In the genomic region with DNA sequence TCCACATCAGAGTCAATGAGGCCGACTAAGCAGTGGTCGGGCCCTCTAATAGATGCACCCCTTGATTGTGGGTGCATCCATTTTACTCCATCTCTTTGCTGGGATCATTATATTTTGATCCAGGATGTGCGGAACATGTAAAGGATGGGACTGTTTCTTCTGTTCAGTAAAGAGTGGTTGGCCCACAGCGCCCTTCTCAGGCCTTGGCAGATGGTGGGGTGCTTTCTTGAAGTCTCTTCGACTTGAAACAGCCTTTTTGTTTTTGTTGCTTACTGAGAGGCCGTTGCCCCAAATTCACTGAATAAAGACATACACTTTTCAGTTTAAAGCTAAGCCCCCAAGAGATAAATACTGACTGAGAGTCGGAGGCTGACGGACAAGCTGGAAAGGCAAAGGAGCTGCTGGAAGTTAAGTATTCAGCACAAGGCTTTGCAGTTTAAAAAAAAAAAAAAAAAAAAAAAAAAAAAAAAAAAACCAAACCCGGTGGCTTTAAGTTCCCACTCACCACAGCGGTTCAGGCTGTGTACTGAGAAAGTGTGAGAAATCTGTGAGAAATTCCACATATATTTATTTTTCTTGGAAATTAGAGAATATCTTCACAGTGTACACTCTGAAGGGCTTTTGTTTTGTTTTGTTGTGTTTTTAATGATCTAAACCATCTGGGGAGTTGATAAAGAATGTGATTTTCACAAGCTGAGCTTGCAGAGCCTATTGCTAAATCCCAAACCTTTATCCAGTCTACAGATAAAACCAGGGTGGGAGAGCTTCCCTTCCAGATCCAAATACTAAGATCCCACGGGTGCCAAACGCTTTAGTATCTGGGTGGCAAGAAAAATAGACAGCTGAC, we compare ENCODE assay signal across 7 mouse cellular contexts.
DNase-seq lines count a peak whose midpoint lies in the region; ATAC-seq and TF ChIP-seq lines count a peak whose summit lies in the region.

No protein-coding gene starts in this region.

- peak overlapping the region; percentile 71; the same call in 1 of the 2 replicates for H3K27ac ChIP-seq in lung, embryonic 14.5 days (ENCODE audit: low read depth)
- H3K27ac ChIP-seq in embryonic facial prominence, embryonic 15.5 days (replicated peaks), result peak overlapping the region; percentile 34; the same call in 1 of the 2 replicates
- peak overlapping the region; percentile 84 for H3K27ac ChIP-seq in neural tube, embryonic 15.5 days (replicated peaks)
- H3K27ac ChIP-seq in kidney, embryonic 14.5 days (ENCODE audit: low read depth, low read length), result no peak overlapping the region; the same call in 1 of the 2 replicates

- H3K36me3 ChIP-seq in lung, embryonic 14.5 days (ENCODE audit: insufficient read depth), result no peaks in the 10 kb centered on the region
- no peaks in the 10 kb centered on the region for H3K36me3 ChIP-seq in embryonic facial prominence, embryonic 15.5 days
- H3K36me3 ChIP-seq in neural tube, embryonic 15.5 days, result no peaks in the 10 kb centered on the region
- H3K36me3 ChIP-seq in kidney, embryonic 14.5 days (ENCODE audit: control insufficient read depth, insufficient read depth, low read length), result no peaks in the 10 kb centered on the region

- no peak overlapping the region for H3K9ac ChIP-seq in lung, embryonic 14.5 days
- H3K9ac ChIP-seq in embryonic facial prominence, embryonic 15.5 days, result no peak overlapping the region
- H3K9ac ChIP-seq in neural tube, embryonic 15.5 days (replicated peaks), result no peak overlapping the region
- H3K9ac ChIP-seq in kidney, embryonic 14.5 days (ENCODE audit: low read depth, low read length), result no peak overlapping the region

- WGBS in lung, embryonic 14.5 days, result 43% methylated on average over 12 of the region's 12 CpGs
- WGBS in lung, adult 2 months, result 61% methylated on average over 12 of the region's 12 CpGs
- 48% methylated on average over 12 of the region's 12 CpGs for WGBS in embryonic facial prominence, embryonic 15.5 days
- WGBS in neural tube, embryonic 15.5 days, result 32% methylated on average over 12 of the region's 12 CpGs
- 60% methylated on average over 12 of the region's 12 CpGs for WGBS in kidney, embryonic 14.5 days

- H3K27me3 ChIP-seq in lung, embryonic 14.5 days (ENCODE audit: insufficient read depth, low read length), result no peaks in the 10 kb centered on the region
- no peaks in the 10 kb centered on the region for H3K27me3 ChIP-seq in embryonic facial prominence, embryonic 15.5 days
- no peaks in the 10 kb centered on the region for H3K27me3 ChIP-seq in neural tube, embryonic 15.5 days (replicated peaks)
- no peaks in the 10 kb centered on the region for H3K27me3 ChIP-seq in kidney, embryonic 14.5 days (ENCODE audit: control insufficient read depth, insufficient read depth, low read length)

- no peak for TF ChIP-seq CTCF in lung, embryonic 14.5 days (IDR thresholded peaks at IDR 0.05; ENCODE audit: low read depth)
- no peak for TF ChIP-seq CTCF in lung, adult 2 months (IDR thresholded peaks at IDR 0.05; ENCODE audit: insufficient read depth, low read length)

- H3K4me3 ChIP-seq in lung, embryonic 14.5 days (ENCODE audit: low read depth, low read length), result no peak overlapping the region
- no peak overlapping the region for H3K4me3 ChIP-seq in lung, adult 2 months (replicated peaks; ENCODE audit: extremely low read depth, low read depth, low read length)
- no peak overlapping the region for H3K4me3 ChIP-seq in embryonic facial prominence, embryonic 15.5 days (replicated peaks)
- H3K4me3 ChIP-seq in neural tube, embryonic 15.5 days (replicated peaks), result no peak overlapping the region
- no peak overlapping the region for H3K4me3 ChIP-seq in kidney, embryonic 14.5 days (ENCODE audit: low read length)

- H3K9me3 ChIP-seq in lung, embryonic 14.5 days (ENCODE audit: low read depth, low read length), result no peaks in the 10 kb centered on the region; the same call in 1 of the 2 replicates
- no peaks in the 10 kb centered on the region for H3K9me3 ChIP-seq in embryonic facial prominence, embryonic 15.5 days (replicated peaks)
- no peaks in the 10 kb centered on the region for H3K9me3 ChIP-seq in neural tube, embryonic 15.5 days (replicated peaks)
- no peaks in the 10 kb centered on the region for H3K9me3 ChIP-seq in kidney, embryonic 14.5 days (ENCODE audit: control insufficient read depth, low read length)

- peak; percentile 80; the same call in 1 of the 2 replicates for ATAC-seq in lung, embryonic 14.5 days (ENCODE audit: insufficient read depth)
- ATAC-seq in embryonic facial prominence, embryonic 15.5 days (ENCODE audit: insufficient number of reproducible peaks, low FRiP score, low TSS enrichment, low read depth), result no peak
- ATAC-seq in neural tube, embryonic 15.5 days (ENCODE audit: low FRiP score), result no peak
- no peak for ATAC-seq in kidney, embryonic 14.5 days (ENCODE audit: low FRiP score, low TSS enrichment)

- peak; percentile 68 for DNase-seq in lung, embryonic 14.5 days
- no peak for DNase-seq in lung, adult 2 months
- DNase-seq in heart, postnatal 4 days, result peak; percentile 11
- no peak for DNase-seq in natural killer cell, adult 2 months (ENCODE audit: low spot score in 2 of 2)

- TF ChIP-seq POLR2A in lung, adult 2 months (IDR thresholded peaks at IDR 0.05; ENCODE audit: borderline replicate concordance, extremely low read depth, low read depth, low read length), result no peak

- peaks cover 4% of the 10 kb centered on the region; the same call in 1 of the 2 replicates for H3K4me1 ChIP-seq in lung, embryonic 14.5 days (ENCODE audit: insufficient read depth)
- no peaks in the 10 kb centered on the region for H3K4me1 ChIP-seq in lung, adult 2 months (ENCODE audit: control insufficient read depth, insufficient read depth, low read length)
- H3K4me1 ChIP-seq in embryonic facial prominence, embryonic 15.5 days, result peaks cover 6% of the 10 kb centered on the region; the same call in 1 of the 2 replicates
- H3K4me1 ChIP-seq in neural tube, embryonic 15.5 days, result peaks cover 18% of the 10 kb centered on the region
- H3K4me1 ChIP-seq in kidney, embryonic 14.5 days (ENCODE audit: control insufficient read depth, insufficient read depth, low read length), result no peaks in the 10 kb centered on the region

- peak overlapping the region; percentile 10; the same call in 1 of the 2 replicates for H3K4me2 ChIP-seq in lung, embryonic 14.5 days
- H3K4me2 ChIP-seq in embryonic facial prominence, embryonic 15.5 days (replicated peaks), result no peak overlapping the region
- H3K4me2 ChIP-seq in neural tube, embryonic 15.5 days, result peak overlapping the region; percentile 26
- no peak overlapping the region for H3K4me2 ChIP-seq in kidney, embryonic 14.5 days (replicated peaks; ENCODE audit: low read depth, low read length)

Comparison
In these comparisons a context has a peak if more than half of its experiments do, and no peak if none do; other contexts are left out.
1. DNase-seq: peak in lung, embryonic 14.5 days (single experiment) and heart, postnatal 4 days (single experiment); none in lung, adult 2 months (single experiment) and natural killer cell, adult 2 months (0 of 2).
2. H3K4me2 ChIP-seq: peak in lung, embryonic 14.5 days (single experiment) and neural tube, embryonic 15.5 days (single experiment); none in embryonic facial prominence, embryonic 15.5 days (single experiment) and kidney, embryonic 14.5 days (single experiment).